Mouse (Mus musculus) small intestine, adult 2 months (tissue): ENCODE data around the gene Kansl1l.

Experiments used
- CTCF ChIP-seq: fragments of 200-500 bp; IDR thresholded peaks from 2 replicates; pipeline ENCODE4 v1.5.1; 2012; ENCODE audit warnings: low read depth, mild to moderate bottlenecking, control low read depth, inconsistent platforms, low read length, moderate library complexity, mixed read lengths; ENCODE audit not compliant: insufficient replicate concordance, insufficient read length; ENCODE audit errors: extremely low read depth
- POLR2A ChIP-seq: fragments of 200-500 bp; IDR thresholded peaks from 2 replicates; pipeline ENCODE4 v1.6.1; 2012; ENCODE audit warnings: low read depth, mild to moderate bottlenecking, control low read depth, inconsistent platforms, low read length, moderate library complexity

- TF ChIP-seq POLR2A, result no peak
- no peak for TF ChIP-seq CTCF
Observed at GRCm38 (mm10) chr1:66861764-66862672, 44.7 kb upstream of the Kansl1l start.
